In the genomic region with DNA sequence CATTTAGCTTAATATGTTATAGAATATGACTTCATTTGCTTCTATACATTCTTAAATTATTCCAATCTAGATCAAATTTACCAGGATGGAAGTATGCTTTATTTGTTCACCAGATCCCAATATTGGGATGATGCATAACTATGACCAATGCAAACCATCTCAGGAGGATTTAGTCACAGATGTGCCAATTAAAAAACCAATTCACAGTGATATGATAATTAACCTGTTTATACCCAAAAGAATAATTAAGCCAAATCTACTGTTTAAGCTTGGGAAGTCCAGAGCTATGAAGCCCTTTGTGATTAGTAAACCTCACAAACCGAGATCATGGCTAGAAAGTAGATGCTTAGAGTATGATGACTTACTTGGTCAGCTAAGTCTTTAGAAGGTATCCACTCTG, we compare ENCODE assay signal across 32 mouse cellular contexts.
"Had no signal": no experiment of that assay in that cellular context is flagged by ENCODE, and none has a peak within 500 bp of the region (broad histone marks: within the 10 kb centered on the region; RNA-seq: fewer than 3 reads in every experiment).

No protein-coding gene starts in this region.

- H3K27me3 ChIP-seq: limb, embryonic 13.5 days; limb, embryonic 15.5 days; liver, embryonic 12.5 days; liver, embryonic 13.5 days; liver, embryonic 15.5 days; lung, embryonic 15.5 days; megakaryocyte, embryonic 14.5 days; midbrain, embryonic 12.5 days; midbrain, embryonic 13.5 days; midbrain, embryonic 15.5 days; neural tube, embryonic 12.5 days had no signal

- H3K4me1 ChIP-seq: limb, embryonic 10.5 days; limb, embryonic 12.5 days; limb, embryonic 15.5 days; liver, embryonic 12.5 days; liver, embryonic 13.5 days; liver, embryonic 15.5 days; lung, embryonic 15.5 days; megakaryocyte, embryonic 14.5 days; midbrain, embryonic 10.5 days; midbrain, embryonic 12.5 days; midbrain, embryonic 15.5 days; neural tube, embryonic 12.5 days had no signal

- H3K4me3 ChIP-seq: limb, embryonic 10.5 days; limb, embryonic 12.5 days; limb, embryonic 13.5 days; limb, embryonic 15.5 days; liver, embryonic 12.5 days; liver, embryonic 13.5 days; liver, embryonic 15.5 days; lung, embryonic 15.5 days; megakaryocyte, embryonic 14.5 days; midbrain, embryonic 10.5 days; midbrain, embryonic 12.5 days; midbrain, embryonic 13.5 days; midbrain, embryonic 15.5 days; myocyte; neural tube, embryonic 12.5 days had no signal

- H3K27ac ChIP-seq: limb, embryonic 10.5 days; limb, embryonic 12.5 days; limb, embryonic 13.5 days; limb, embryonic 15.5 days; liver, embryonic 12.5 days; liver, embryonic 13.5 days; liver, embryonic 14.5 days; liver, embryonic 15.5 days; lung, embryonic 15.5 days; macrophage; midbrain, embryonic 10.5 days; midbrain, embryonic 12.5 days; midbrain, embryonic 13.5 days; midbrain, embryonic 15.5 days; neural tube, embryonic 12.5 days had no signal

- ATAC-seq: liver, embryonic 12.5 days; liver, postnatal 0 days; lung, postnatal 0 days; midbrain, embryonic 13.5 days; midbrain, embryonic 15.5 days; midbrain, embryonic 16.5 days had no signal

- DNase-seq: left cerebral cortex, postnatal 4 days; liver; liver, embryonic 13.5 days; liver, postnatal 0 days; lung, adult 18-20 months; lung, adult 2 months; lung, embryonic 14.5 days; lung, postnatal 10 days; lung, postnatal 14 days; lung, postnatal 36 days; lung, postnatal 4 days; midbrain, embryonic 14.5 days had no signal

- H3K9ac ChIP-seq: limb, embryonic 12.5 days; limb, embryonic 13.5 days; limb, embryonic 15.5 days; liver, embryonic 12.5 days; liver, embryonic 13.5 days; liver, embryonic 14.5 days; liver, embryonic 15.5 days; liver, postnatal 0 days; lung, embryonic 14.5 days; lung, embryonic 15.5 days; midbrain, embryonic 12.5 days; midbrain, embryonic 13.5 days; midbrain, embryonic 15.5 days; neural tube, embryonic 12.5 days had no signal

- H3K9me3 ChIP-seq: limb, embryonic 10.5 days; limb, embryonic 12.5 days; limb, embryonic 13.5 days; limb, embryonic 15.5 days; liver, embryonic 12.5 days; liver, embryonic 13.5 days; liver, embryonic 15.5 days; lung, embryonic 15.5 days; megakaryocyte, embryonic 14.5 days; midbrain, embryonic 10.5 days; midbrain, embryonic 12.5 days; midbrain, embryonic 13.5 days; midbrain, embryonic 15.5 days; neural tube, embryonic 12.5 days had no signal

- H3K36me3 ChIP-seq: limb, embryonic 10.5 days; limb, embryonic 12.5 days; limb, embryonic 13.5 days; limb, embryonic 15.5 days; liver, embryonic 12.5 days; liver, embryonic 13.5 days; liver, embryonic 15.5 days; lung, embryonic 15.5 days; midbrain, embryonic 10.5 days; midbrain, embryonic 12.5 days; midbrain, embryonic 13.5 days; midbrain, embryonic 15.5 days; neural tube, embryonic 12.5 days had no signal

- H3K4me2 ChIP-seq: limb, embryonic 12.5 days; limb, embryonic 13.5 days; limb, embryonic 15.5 days; liver, embryonic 11.5 days; liver, embryonic 12.5 days; liver, embryonic 13.5 days; liver, embryonic 15.5 days; lung, embryonic 14.5 days; lung, embryonic 15.5 days; midbrain, embryonic 11.5 days; midbrain, embryonic 12.5 days; midbrain, embryonic 13.5 days; midbrain, embryonic 15.5 days; neural tube, embryonic 12.5 days had no signal
